Mouse (Mus musculus) heart, postnatal 0 days (tissue): Measurements from ENCODE around the gene Lipa.
A peak's percentile ranks its signal among the peaks of the same experiment; 100 is the strongest.

Experiments
- CTCF ChIP-seq: IDR thresholded peaks from 2 replicates; pipeline ENCODE4 v1.5.1; 2016; ENCODE audit warnings: antibody characterized with exemption, control low read depth, low read depth
- EP300 ChIP-seq: IDR thresholded peaks from 2 replicates; pipeline ENCODE4 v1.6.1; 2016; ENCODE audit warnings: antibody characterized with exemption, low read depth

GRCm38 (mm10) chr19:34553021-34553420 lies 25.7 kb upstream of the Lipa start:
- no peak for TF ChIP-seq CTCF
- TF ChIP-seq EP300 = 0 out of 2 replicates have a peak, but pooled peaks have one; percentile 29
